Mouse (Mus musculus) small intestine, adult 2 months (tissue): ENCODE results near the gene Tmem268.

Experiments
- CTCF ChIP-seq: fragments of 200-500 bp; IDR thresholded peaks from 2 replicates; pipeline ENCODE4 v1.5.1; 2012; ENCODE audit warnings: low read depth, mild to moderate bottlenecking, control low read depth, inconsistent platforms, low read length, moderate library complexity, mixed read lengths; ENCODE audit not compliant: insufficient replicate concordance, insufficient read length; ENCODE audit errors: extremely low read depth
- POLR2A ChIP-seq: fragments of 200-500 bp; IDR thresholded peaks from 2 replicates; pipeline ENCODE4 v1.6.1; 2012; ENCODE audit warnings: low read depth, mild to moderate bottlenecking, control low read depth, inconsistent platforms, low read length, moderate library complexity

- TF ChIP-seq CTCF = no peak
- no peak for TF ChIP-seq POLR2A
Observed at GRCm38 (mm10) chr4:63585216-63585615, 26.6 kb downstream of the Tmem268 start.
